Mouse (Mus musculus) cerebellum, adult 2 months (tissue): Measurements from ENCODE around the gene Olfr543.

ENCODE experiments used
- CTCF ChIP-seq: fragments of 200-500 bp; IDR thresholded peaks from 2 replicates; pipeline ENCODE4 v1.5.1; 2011; ENCODE audit warnings: low read depth, mild to moderate bottlenecking, control low read depth, low read length, moderate library complexity, borderline replicate concordance; ENCODE audit not compliant: insufficient read depth
- POLR2A ChIP-seq: fragments of 200-500 bp; IDR thresholded peaks from 2 replicates; pipeline ENCODE4 v1.6.1; 2011; ENCODE audit warnings: low read length, control low read depth, borderline replicate concordance; ENCODE audit not compliant: insufficient read depth

GRCm38 (mm10) chr7:102488161-102488560 is 6.7 kb upstream of the Olfr543 start, which contains the start of gene Olfr544:
- no peak for TF ChIP-seq POLR2A
- TF ChIP-seq CTCF, result no peak
